Mouse (Mus musculus) lung, adult 18-20 months (tissue): ENCODE measurements around the gene Sdcbp2.
A peak's percentile ranks its signal among the peaks of the same experiment; 100 is the strongest.
"Not testable (repeated sequence)": the region's sequence is repeated elsewhere in the genome, so short reads cannot be mapped to it uniquely, and the experiment has no call there.

Source experiments
- DNase-seq, 2 experiments: peaks; one replicate each; pipeline ENCODE4 v3.0.0; 2022; ENCODE audit warnings: mixed read lengths in 2 of 2

The Sdcbp2 gene

DNA sequence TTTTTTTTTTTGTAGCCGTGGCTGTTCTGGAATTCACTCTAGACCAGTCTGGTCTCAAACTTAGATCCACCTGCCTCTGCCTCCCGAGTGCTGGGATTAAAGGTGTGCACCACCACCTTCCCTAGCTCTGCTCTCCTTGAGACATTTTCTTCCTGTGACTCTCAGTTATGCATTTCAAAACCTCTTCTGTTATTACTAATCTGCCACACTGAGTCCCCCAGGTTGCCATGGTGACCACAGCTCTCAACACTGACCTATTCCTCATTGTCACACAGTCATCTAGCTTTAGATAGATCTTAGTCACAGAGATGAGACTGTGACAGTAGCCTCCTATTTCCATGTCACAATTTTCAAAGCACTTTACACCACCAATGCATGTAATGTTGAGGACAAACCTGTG lies 3.0 kb upstream of the Sdcbp2 start:
- no peak for DNase-seq

DNA sequence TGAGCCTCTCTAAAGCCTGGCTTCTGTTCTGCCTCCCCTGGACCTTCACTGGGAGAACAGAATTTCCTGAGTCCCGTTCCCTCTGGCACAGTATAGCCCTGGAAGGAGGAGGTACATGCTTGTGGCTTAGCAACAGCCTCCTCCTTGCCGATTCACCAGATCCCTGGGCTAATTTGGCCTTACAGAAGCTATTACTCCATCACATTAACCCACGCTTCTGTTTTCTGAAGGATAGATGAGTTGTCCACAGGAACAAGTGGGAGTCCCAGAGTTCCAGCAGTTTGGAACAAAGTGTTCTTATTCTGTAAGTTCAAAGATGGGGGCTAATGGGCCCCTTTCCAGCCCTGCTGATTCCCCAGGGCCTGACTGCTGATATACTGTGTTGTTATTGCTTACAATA lies 1.2 kb downstream of the Sdcbp2 start:
- DNase-seq = no peak

- DNase-seq = no peak
These were observed 2.2 kb downstream of the Sdcbp2 start for GRCm38 (mm10) chr2:151574607-151575006.

DNA sequence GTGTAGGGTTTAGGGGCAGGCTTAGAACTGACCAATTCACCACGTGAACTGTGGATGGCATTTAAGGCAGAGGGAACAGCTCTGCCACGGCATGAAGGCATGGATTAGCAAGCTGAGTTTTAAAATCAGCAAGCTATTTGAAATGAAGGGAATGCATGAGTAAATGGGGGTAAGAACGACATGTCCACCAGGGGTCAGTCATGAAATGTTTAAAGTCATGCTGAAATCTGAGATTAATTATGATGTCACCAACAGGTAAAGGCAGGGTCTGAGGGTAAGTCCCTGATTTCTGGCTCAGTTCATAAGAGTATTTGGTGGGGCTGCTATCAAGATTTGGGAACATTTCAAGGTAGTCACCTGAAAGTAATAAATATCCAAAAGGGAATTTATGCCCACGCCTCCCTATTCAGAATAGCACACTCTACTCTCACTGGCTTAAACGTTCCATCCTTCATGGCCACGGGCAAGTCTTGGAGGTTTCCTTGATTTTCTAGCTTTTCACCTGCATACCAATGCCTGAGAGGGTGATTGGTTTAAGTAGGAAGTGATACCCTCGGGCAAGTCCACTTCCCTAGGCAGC lies 2.8 kb downstream of the Sdcbp2 start:
- DNase-seq = peak; percentile 11 to 44

- DNase-seq = peak; percentile 85 to 90
These were observed 3.4 kb downstream of the Sdcbp2 start for GRCm38 (mm10) chr2:151575699-151576389.

GRCm38 (mm10) chr2:151579183-151579582 lies 6.8 kb downstream of the Sdcbp2 start:
- DNase-seq = no peak

DNA sequence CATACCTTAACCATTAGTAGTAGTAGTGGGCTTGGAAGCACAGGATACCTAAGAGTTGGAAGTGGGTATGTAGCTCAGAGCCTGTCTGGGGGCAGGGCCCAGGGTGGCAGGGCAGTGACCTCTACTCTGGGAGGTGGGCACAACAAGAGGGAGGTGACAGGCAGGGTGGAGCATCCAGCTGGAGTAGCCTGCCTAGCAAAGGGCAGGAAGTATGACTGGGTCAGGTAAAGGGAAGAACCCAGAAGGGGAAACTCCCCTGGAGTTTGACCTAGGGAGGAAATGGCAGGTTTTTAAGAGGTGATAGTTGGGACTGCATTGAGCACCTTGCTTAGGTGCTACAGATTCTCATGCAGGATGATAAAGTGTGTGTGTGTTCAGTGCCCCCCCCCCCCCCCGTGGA lies 8.5 kb downstream of the Sdcbp2 start:
- DNase-seq = no peak

DNA sequence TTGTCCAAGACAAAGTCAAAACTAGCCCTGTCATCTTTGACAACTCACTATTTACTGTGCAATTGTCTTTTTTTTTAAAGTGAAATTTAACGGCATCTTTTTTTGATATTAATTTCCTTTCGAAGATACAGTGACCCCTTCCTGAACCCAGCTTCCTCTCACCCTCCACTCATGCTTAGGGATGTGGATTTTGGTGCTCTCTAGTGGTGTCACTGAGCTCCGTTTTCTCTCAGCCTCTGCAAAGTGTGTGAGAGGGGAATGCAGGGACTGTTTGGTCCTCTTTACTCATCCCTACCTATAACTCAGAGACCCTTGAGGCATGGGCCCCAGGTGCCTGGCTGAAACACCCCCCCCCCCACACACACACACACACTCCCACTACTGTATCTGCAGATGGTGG lies 13.5 kb downstream of the Sdcbp2 start:
- DNase-seq = no peak

GRCm38 (mm10) chr2:151586807-151587206 lies 14.4 kb downstream of the Sdcbp2 start:
- no peak for DNase-seq

GRCm38 (mm10) chr2:151587306-151587705 lies 14.9 kb downstream of the Sdcbp2 start:
- DNase-seq = peak; percentile 37 to 38

DNA sequence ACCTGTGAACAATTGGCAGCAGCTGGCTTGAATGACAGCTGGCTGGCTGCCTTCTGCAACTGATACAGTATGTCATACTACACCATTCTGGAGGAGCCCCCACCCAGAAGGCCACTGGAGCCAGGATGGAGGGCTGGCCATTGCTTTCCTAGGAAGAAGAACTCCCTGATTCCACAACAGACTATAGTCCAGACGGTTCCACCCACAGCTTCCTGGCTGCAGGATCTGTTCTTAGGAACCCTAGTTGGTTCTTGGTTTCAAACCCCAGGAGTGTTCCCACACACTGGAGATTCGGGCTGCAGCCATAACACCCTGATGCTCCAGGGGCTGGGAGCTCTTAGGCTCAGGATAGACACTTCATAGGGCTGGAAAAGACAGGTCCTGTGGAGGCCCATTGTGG lies 25.6 kb downstream of the Sdcbp2 start:
- no peak for DNase-seq

DNA sequence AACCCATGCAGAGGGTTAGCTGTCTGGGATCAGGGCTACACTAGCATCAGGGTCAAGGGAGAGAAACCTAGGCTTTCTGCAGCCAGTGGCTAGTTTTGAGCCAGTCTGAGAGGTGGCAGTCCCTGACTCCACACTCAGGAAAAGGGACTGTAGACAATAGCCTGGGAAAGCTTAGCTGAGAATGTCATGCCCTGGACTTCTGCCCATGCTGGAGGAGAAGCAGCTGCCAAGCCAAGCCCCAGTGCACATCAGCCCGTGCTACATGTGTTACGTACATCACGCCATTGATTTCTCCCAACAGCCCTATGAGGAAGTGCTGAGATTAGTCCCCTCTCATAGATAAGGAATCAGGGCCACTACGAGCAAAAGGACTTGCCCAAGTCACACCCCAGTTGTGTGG lies 29.7 kb downstream of the Sdcbp2 start:
- DNase-seq = no peak

DNA sequence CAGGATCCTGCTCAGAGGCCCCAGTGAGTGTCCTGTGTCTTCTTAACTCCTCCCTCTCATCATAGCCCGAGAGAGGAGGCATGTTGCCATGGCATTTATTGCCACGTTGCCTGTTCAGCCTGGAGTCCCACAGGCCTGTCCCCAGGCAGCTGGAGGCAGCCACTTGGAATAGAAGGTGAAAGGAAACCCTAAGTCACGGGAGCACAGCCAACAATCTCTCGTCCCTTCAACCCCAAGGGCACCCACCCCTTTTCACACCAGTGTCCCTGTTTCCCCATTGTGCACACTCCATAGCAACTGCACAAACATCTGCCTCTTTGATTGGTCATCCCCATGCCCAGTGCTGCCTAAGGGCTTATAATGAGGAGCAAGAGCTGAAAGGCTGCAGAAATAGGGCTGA lies 31.2 kb downstream of the Sdcbp2 start:
- DNase-seq = peak in 1 of 2 experiments; percentile 26

- peak; percentile 46 to 72 for DNase-seq
These were observed 33.1 kb downstream of the Sdcbp2 start for GRCm38 (mm10) chr2:151605437-151605987.

- DNase-seq = no peak
These were observed 36.0 kb downstream of the Sdcbp2 start for GRCm38 (mm10) chr2:151608435-151608834.

DNA sequence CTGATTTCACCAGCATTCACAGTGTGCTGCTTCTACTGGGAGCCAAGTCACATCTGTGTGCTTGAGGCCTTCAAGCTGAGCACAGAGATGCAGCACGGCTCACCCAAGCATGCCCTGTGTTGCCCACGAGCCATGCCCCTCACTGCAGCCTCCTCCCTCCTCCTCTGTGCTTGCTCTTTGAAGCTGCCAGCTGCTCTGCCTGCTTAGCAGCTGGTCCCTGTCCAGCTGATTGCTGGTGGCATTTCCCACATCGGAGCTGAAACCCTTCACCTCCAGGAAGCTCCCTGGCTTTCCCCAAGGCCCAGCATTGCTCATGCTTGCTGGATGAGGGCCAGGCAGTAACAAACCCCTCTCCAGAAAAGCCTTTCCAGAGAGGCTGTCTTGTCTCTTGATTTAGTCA lies 37.6 kb downstream of the Sdcbp2 start:
- no peak for DNase-seq

DNA sequence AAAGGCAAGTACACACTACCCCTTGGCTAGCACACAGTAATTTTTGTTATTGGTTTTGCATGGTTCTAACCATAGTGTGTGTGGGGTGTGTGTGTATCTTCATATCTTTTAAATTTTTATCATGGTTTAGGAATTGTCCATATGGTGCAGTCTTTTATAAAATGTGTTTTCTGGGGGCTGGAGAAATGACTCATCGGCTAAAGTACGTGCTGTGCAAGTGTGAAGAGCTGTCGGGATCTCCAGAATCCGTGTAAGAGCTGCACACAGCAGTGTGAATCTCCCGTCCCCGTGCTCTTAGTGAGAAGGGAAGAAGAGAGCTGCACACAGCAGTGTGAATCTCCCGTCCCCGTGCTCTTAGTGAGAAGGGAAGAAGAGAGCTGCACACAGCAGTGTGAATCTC lies 43.4 kb downstream of the Sdcbp2 start:
- not testable (repeated sequence) for DNase-seq

DNA sequence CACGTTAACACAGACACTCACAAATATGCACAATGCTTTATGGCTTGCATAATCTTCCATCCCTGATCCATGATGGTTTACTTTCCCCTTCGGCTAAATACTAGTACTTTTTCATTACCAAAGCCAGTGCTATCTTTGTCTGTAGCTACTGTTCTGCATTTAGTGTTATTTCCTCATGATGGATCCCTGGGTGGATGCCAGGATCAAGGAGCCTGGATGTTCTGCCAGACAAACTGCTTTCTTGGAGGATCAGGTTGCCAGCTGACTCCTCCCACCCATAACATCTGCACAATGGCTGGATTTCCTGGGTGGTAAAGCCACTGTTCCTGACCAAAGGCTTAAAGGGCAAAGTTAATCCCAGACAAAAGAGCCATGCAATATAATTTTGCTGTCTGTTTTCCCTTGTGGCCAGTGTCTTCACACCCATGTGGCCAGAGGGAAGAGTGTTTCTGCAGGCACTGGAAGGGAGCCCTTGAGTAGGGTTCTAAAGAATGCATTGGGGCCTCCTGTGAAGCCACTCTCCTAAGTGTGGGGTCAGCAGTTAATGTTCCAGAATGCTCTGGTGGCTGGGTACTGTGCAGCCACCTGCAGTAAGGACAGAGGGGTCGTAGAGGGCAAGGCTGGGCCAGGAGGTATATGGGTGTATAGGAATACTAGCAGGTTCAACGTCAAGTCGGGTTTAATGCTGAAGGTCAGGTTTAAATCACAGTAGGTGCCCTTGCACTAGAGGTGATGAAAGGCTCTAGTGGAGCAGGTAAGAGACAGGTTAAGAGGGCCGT lies 44.3 kb downstream of the Sdcbp2 start:
- DNase-seq = peak in 1 of 2 experiments; percentile 40

DNA sequence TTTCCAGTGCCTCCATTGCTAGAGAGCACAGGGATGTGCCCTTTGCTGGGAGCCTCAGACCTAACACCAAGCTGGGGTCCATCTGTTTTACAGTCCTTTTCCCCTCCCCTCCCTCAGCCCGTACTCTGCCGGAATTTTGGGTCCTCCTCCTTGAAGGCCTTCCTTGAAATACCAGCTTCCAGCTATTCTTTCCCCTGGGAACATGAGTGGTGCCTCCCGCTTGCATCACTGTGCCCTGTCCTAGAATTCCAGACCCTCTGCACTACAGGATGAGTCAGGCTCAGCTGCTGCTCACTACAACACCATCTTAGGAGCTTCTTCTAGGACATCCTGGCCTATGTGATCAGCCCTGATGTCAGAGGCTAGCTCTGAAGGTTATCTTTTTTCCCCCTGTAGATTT lies 51.4 kb downstream of the Sdcbp2 start:
- no peak for DNase-seq

DNA sequence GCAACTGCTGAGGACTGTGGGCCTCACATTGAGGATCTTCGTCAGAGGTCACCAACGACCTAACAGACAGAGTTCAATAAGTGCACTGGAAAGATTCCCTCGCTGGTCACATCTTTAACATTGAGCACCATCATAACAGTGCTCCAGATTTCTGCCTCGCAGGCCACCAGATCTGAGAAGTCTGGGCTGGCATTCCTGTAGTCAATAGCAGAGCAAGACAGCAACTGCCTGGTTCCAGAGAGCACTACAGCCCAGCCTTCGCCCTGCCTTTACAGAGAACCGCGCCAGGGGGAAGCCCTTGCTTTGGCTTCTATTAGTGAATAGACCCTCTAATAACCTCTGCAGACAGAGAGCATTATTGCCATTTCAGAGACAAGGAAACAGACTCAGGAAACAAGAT lies 53.9 kb downstream of the Sdcbp2 start:
- no peak for DNase-seq

DNA sequence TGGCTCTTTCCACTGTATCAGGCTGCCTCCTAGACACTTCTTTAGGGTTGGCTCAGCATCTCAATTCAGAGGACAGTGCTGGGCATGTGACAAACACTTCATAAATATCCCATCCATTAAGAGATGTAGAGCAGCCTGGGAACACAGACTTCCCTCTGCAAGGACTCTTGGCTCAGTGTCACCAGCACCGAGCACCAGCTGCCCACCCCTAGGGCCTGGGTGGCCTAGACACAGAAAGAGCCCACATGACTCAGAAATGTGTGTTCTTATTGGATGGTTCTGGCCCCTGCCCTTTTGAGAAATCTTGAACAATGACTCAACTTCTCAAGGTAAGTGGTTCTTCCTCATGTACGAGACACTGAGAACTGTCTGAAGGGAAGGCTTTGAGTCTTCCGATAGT lies 55.6 kb downstream of the Sdcbp2 start:
- DNase-seq = no peak

- DNase-seq = no peak
These were observed 56.9 kb downstream of the Sdcbp2 start for GRCm38 (mm10) chr2:151629310-151629709.

DNA sequence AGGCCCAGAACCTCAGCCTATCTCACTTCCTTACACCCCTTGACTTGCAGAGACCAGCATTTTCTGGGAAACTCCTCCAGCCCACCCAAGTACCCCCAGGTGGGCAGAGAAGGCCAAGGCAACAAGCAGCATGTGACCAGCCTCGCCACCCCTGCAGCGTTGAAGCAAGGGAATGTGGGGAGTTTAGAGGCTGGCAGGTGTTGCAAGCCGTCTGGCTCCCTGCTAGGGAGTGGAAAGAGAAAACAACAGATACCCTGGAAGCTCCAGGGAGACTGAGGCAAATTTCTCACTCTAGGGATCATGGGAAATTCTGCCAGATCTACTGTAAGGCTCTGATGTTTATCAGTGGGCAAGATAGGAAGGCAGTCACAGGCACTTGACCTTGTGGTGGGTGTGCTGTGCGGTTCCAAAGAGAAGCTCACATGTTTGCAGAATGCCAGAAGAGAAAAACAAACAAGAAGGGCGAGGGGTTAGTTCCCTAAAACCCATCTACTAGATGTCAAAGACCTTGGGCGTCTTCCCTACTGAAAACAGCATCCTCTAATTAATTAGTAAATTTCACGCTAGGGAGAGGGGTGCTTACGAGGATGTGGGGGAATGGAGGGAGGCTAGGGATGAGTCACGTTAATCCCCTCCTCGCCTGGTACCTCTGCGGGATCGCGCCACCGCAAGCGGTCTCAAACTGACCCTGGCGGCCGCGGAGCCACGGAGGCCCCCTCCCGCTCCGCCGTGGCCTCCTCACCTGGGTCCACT lies 59.2 kb downstream of the Sdcbp2 start:
- no peak for DNase-seq
